Mouse (Mus musculus) megakaryocyte progenitor cell, adult 5-6 weeks (primary cell): ENCODE data around the gene Gm10518. TPM values are rescaled to one million over a fixed set of nuclear protein-coding genes. Genes with fewer than 3 reads are reported as not detected.
"Not testable (repeated sequence)": the region's sequence is repeated elsewhere in the genome, so short reads cannot be mapped to it uniquely, and the experiment has no call there.

ENCODE experiments used
- ATAC-seq: replicated peaks from 2 replicates; pipeline ENCODE4 v1.8.0; 2016; ENCODE audit warnings: mild to moderate bottlenecking, moderate TSS enrichment, inconsistent platforms; ENCODE audit not compliant: poor library complexity
- total RNA-seq, 2 experiments: library from RNA; stranded (forward) in 1 of 2; stranded (reverse) in 1 of 2; fragments of 157-497, 149-512 nt in 1 of 2; fragments of 200-1000 nt in 1 of 2; gene quantifications; 2 replicates each; pipeline versions ENCODE4 v1.2.3 to v1.2.4; 2015 to 2017

The Gm10518 gene
- total RNA-seq (2015) (0.29 TPM in 1 of 2 replicates, not detected in the other), total RNA-seq (2017) (0.88 TPM in 1 of 2 replicates, not detected in the other)

DNA sequence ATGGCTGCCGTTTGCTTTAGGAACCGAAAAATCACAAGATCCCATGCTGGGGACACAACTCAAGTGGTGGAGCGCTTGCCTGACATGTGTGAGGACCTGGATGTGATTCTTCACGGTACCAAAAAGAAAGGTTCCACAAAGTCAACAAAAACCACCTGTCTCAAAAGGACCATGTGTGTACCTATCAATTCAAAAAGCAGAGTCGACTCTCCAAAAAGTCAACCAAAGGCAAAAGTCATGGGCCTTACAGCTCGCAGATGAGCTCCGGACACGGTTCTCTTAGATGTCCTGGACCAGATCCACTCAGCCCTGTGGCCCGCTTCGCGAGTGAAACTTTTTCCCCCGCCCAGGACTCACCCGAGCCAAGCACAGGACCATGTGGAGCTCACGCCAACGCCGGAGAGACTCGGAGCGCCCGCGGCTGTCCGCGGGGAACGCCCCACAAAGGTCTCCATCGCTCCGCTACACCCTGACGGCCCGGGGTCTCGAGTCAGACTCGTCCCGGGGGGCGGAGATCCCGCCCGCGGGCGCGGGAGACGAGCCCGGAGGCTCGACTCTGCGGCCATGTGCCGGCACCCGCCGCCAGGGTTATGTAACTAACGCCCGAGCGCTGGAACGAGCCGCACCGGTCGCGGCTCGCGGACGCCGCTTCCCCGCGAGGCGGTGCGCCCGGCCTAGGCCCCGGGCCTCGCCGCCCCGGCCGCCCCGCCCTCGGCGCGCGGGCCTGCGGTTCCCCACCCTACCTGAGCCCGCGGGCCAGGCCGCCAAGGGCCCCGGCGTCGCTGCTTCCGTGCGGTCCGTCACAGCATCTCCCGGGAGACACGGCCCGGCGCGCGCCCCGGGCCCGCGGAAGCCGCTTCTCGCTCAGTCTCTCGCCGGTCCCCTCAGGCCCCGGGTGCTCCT is at the start of gene Gm10518:
Gene Gm10518 (plus strand): TSS at position 767 of the 903 bp plus-strand sequence.
- peak; percentile 5; the same call in 1 of the 2 replicates for ATAC-seq

DNA sequence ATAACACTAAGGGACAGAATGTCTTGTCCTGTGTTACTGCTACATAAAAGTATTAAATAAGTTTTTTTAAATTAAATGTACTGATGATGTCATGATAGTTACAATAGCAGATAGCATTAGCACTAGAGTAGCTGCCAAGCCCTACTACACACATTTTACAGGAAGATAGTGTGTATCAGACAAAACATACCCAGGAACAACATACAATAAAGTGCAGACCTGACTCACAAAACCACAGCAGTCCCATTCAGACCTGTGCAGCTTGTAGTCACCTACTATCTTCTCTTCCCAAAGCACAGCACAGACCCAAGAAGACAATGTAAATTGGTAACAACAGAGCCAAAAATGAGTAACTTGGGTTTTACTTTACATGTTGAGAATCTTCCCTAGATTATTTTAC is 46.7 kb upstream of the Gm10518 start:
- peak; percentile 52 for ATAC-seq

GRCm38 (mm10) chr1:179760086-179760485 is 43.1 kb upstream of the Gm10518 start:
- 0 out of 2 replicates have a peak, but pooled peaks have one; percentile 20 for ATAC-seq

- no peak for ATAC-seq
Observed at GRCm38 (mm10) chr1:179760553-179760952, 42.6 kb upstream of the Gm10518 start.

- ATAC-seq: no peak
Observed at GRCm38 (mm10) chr1:179776831-179777230, 26.3 kb upstream of the Gm10518 start.

DNA sequence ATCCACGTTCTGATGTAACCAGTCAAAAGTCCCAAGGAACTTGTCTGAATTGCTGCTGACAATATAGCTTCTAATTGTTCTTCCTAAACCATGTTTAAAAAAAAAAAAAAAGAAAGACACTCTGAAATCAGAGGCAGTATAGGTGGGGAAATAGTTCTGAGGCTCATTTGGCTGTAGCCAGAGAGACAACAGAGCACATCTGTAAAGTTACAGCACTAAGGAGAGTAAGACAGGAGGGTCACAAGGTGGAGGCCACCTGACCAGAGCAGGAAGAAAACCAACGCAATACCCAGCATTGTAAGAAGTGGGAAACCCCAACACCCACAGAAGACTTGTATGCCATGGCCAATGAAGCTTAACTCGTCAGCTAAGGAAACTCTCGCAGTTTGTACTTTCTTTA is 19.1 kb upstream of the Gm10518 start:
- no peak for ATAC-seq

- no peak for ATAC-seq
Observed at GRCm38 (mm10) chr1:179785502-179785901, 17.7 kb upstream of the Gm10518 start.

DNA sequence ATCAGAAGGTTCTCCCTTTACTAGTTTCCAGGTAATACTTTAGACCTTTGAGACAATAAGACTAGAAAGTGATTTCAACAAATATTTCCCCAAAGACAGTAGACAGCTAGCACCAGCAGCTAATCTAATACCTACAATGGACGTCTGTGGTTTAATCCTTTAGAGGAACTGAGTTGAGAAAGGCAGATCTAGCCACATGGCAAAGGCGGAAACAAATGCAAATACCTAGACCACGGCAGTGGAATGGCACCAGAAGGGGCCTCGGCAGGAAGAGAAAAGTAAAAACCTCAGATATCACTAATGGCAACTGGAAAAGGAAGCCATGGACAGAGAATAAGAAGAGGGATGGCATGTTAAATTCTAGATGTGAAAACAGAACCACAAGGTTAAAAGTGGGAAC is 15.9 kb upstream of the Gm10518 start:
- peak; percentile 64 for ATAC-seq

DNA sequence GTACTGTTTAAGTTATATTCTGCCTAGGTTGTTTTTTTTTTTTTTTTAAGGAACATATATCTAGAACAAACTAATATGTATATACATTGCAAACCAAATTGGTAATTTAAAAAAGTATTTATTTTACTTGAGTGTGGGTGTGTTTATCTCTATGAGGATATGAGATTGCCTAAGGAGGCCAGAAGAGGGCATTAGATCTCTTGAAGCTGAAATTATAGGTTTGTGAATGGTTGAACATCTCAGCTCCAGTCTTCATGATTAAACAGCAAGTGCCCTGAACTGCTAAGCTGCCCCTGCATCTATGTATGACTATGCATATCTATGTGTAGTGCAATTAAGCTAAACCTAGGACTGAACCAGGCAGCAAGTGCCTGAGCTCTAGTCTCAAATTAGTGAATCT is 4.4 kb upstream of the Gm10518 start:
- 0 out of 2 replicates have a peak, but pooled peaks have one; percentile 10 for ATAC-seq

- peak; percentile 81 for ATAC-seq
Observed at GRCm38 (mm10) chr1:179803513-179804139, 450 bp downstream of the Gm10518 start, which contains the start of gene Ahctf1. Gene Ahctf1, minus strand, starts transcription at chr1:179803680.

GRCm38 (mm10) chr1:179804140-179804881 is 1.1 kb downstream of the Gm10518 start:
- peak; percentile 3; the same call in 1 of the 2 replicates for ATAC-seq

DNA sequence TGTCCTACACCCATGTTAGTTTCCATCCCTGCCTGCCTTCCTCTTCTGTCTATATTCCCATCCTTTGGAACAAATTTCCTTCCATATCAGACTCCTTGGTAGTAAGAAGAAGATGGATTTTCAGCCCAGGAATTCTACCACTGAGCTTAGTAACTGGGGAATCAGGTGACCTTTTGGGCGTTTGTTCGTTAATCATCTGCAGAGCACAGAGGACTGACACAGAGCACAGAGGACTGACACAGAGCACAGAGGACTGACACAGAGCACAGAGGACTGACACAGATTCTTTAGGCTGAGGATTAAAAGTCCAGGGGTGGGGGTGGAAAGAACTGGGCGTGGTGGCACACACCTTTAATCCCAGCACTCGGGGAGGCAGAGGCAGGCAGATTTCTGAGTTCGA is 2.6 kb downstream of the Gm10518 start:
- no peak for ATAC-seq

- no peak for ATAC-seq
Observed at GRCm38 (mm10) chr1:179807468-179807867, 4.3 kb downstream of the Gm10518 start.

DNA sequence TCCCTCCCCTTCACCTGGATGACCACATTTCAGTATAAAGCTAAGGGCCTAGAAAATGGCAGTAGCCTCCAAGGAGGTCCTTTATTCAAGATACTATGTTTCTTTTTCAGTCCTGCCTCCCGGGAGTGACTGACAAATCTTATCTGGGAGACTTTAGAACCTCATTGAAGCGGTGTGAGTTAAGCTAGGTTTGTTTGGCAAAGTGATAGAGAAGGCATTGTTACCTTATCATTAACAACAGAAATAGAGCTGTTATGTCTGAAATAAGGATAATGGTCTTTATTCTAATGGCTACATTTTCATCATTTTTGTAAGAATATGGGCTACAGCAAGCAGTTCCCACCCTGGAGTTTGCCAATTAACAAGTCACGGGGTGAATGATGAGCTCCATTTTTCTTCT is 5.1 kb downstream of the Gm10518 start:
- peak; percentile 20 for ATAC-seq

GRCm38 (mm10) chr1:179813385-179813784 is 10.2 kb downstream of the Gm10518 start:
- ATAC-seq: peak; percentile 68

DNA sequence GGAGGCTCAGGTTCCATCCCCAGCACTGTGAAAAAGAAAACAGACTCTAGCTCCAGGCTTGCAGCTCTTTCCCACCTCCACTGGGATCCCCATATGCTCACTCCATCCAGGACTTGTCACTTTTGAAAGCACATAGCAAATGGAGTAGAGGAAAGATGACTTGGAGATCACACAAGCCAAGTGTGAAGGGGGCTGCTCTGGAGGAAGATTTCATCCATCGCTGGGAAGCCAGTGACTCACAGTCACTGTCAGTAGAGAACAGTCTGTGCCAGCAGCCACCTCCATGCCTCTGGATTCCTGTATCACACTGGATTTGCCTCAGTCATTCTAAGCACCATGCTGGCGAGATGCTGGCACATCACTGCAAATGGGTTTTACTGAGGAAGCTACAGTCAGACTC is 11.4 kb downstream of the Gm10518 start:
- no peak for ATAC-seq

DNA sequence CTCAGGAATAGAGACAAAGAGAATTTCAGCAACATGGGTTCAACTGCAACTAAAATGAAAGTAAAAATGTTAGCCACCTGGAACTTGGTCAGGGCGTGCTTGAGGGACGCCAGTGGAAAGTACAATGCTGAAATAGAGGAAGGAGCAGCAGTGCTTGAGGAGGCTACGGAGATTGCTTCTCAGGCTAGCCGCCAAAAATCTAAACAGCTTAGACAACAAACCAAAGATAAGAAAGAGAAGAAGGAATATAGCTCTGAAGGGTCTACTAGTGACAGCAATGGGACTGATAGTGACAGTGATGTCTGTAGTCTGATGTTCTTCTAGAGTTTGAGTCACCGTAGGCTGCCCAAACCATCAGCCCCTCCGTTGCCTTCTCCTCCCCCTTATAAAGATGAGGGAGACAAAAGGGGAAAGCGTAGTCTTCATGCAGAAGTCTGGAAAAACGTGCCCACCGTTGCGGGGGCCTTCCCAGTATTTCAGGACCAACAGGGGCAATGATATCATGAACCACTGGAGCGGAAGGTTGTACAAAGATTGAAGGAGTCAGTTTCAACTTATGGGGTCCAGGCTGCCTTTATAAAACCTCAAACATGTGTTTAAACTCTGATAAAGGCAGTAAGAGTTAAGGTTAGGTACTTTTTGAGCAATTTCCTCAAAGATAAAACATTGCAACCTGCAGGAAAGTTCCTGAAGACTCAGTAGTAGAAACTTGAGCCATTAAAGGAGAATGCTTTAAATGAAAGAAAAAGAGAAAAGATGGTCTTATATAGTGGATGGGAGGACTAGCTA is 15.5 kb downstream of the Gm10518 start:
- ATAC-seq: not testable (repeated sequence)

DNA sequence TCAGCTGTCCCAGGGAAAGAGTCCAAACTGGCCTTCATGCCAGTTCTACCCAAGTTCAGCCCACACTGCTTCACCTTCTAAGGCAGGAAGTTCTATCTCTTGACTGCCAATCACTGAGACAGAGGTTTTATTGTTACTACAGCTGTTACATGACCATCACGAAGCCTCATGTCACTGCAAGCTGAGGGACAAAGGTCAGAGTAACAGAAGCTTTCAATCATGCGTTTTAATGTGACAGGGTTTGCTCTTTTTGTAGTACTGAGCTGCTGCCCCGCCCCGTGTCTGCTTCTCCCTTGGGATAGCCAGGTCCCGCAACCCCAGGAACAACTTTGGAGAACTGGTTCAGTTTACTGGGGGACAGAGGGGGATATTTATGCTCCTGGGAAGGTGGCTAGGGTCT is 21.4 kb downstream of the Gm10518 start:
- ATAC-seq: no peak

DNA sequence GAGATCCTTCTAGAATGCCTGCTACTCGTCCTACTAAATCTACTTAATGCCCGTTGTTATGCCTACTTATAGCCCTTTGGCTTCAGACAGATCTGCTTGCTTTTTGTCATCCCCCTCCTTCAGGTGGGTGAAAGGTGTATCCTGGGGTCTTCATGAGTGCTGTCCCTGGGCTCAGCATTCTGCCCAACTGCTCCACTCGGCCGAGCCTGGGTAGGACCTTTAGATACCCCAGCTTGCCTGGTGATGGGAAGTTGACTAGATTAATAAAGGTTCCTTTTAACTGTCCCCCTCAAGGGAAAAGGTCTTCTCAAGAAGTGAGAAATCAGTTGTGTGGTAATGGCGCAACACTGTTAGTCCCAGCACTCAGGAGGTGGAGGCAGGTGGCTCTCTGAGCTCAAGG is 24.9 kb downstream of the Gm10518 start:
- ATAC-seq: no peak

DNA sequence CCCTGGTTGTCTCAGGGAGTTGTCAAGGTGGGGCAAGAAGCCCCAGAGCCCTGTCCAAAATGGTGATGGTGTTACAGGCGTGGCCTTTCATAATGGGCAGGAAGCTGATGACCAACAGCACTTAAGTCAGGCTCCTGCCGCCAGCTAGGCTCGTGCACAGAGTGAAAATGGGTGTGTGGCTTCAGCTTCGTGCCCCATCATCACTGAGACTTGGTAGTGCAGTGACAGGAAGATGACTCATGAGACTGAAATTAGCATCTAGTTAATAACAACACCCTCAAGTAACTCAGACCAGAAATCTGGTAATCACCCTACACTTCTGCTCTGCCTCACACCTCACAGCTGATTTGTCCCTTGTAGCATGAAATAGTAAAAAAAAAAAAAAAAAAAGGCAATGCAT is 25.7 kb downstream of the Gm10518 start:
- ATAC-seq: peak; percentile 26; the same call in 1 of the 2 replicates
